Mouse (Mus musculus) hindbrain, embryonic 12.5 days (tissue): ENCODE results near the gene Vsig1. TPM values are rescaled to one million over a fixed set of nuclear protein-coding genes. Genes with fewer than 3 reads are reported as not detected.

Experiments used
- ATAC-seq: fragments of 200-750 bp; cut with Nextera tagmentation; 2 replicates; pipeline ENCODE4 v1.8.0; 2017; ENCODE audit warnings: moderate TSS enrichment; ENCODE audit not compliant: low FRiP score
- H3K27ac ChIP-seq: fragments of 300-500 bp; sonication (generic); 2 replicates; pipeline ENCODE4 v1.5.1; 2016; ENCODE audit warnings: mild to moderate bottlenecking
- H3K27me3 ChIP-seq: fragments of 300-500 bp; sonication (generic); 2 replicates; pipeline ENCODE4 v1.6.1; 2016; ENCODE audit warnings: mild to moderate bottlenecking
- H3K36me3 ChIP-seq: fragments of 300-500 bp; sonication (generic); 2 replicates; pipeline ENCODE4 v1.6.1; 2016; ENCODE audit warnings: mild to moderate bottlenecking
- H3K4me1 ChIP-seq: fragments of 300-500 bp; sonication (generic); 2 replicates; pipeline ENCODE4 v1.6.1; 2016
- H3K4me2 ChIP-seq: fragments of 300-500 bp; sonication (generic); replicated peaks from 2 replicates; pipeline ENCODE4 v1.6.1; 2016; ENCODE audit warnings: mild to moderate bottlenecking
- H3K4me3 ChIP-seq: fragments of 300-500 bp; sonication (generic); 2 replicates; pipeline ENCODE4 v1.5.1; 2016; ENCODE audit warnings: mild to moderate bottlenecking
- H3K9ac ChIP-seq: fragments of 300-500 bp; sonication (generic); 2 replicates; pipeline ENCODE4 v1.6.1; 2016; ENCODE audit warnings: mild to moderate bottlenecking, moderate library complexity
- H3K9me3 ChIP-seq: fragments of 300-500 bp; sonication (generic); replicated peaks from 2 replicates; pipeline ENCODE4 v1.6.1; 2016; ENCODE audit warnings: mild to moderate bottlenecking
- WGBS: fragments of 180-500 bp; shearing (Covaris S2); methylation state at CpG from one replicate; pipeline ENCODE4 v1.1.7; 2016; 5-methylcytosine and 5-hydroxymethylcytosine counted together
- polyA plus RNA-seq: library from polyadenylated mRNA; unstranded; fragments of >200 nt; fragmentation: Nextera tagmentation; extraction: Ambion mirVana; gene quantifications from 2 replicates; pipeline ENCODE4 v1.2.1, GENCODE M21; 2016

Gene Vsig1
- polyA plus RNA-seq: not detected in 2 replicates

- H3K9ac ChIP-seq: no peak within 1 kb of the TSS
- no peaks in the 10 kb centered on the region for H3K9me3 ChIP-seq
- H3K36me3 ChIP-seq: no peaks in the 10 kb centered on the region
- H3K4me1 ChIP-seq: no peaks in the 10 kb centered on the region
- no peak within 1 kb of the TSS for H3K4me3 ChIP-seq
- no peak for ATAC-seq
- H3K27me3 ChIP-seq: peaks cover 6% of the 10 kb centered on the region
- H3K27ac ChIP-seq: no peak within 1 kb of the TSS
- WGBS: 76% methylated on average over 7 of the region's 7 CpGs
- no peak within 1 kb of the TSS for H3K4me2 ChIP-seq
Observed at GRCm38 (mm10) chrX:140907360-140907759, at the start of gene Vsig1. Gene Vsig1, plus strand, starts transcription at chrX:140907608.

- H3K4me2 ChIP-seq: no peak overlapping the region
- H3K9ac ChIP-seq: no peak overlapping the region
- H3K4me3 ChIP-seq: no peak overlapping the region
- no peaks in the 10 kb centered on the region for H3K9me3 ChIP-seq
- WGBS: 89% methylated on average over 6 of the region's 6 CpGs
- no peaks in the 10 kb centered on the region for H3K4me1 ChIP-seq
- H3K27me3 ChIP-seq: peaks cover 8% of the 10 kb centered on the region; the same call in 1 of the 2 replicates
- no peak overlapping the region for H3K27ac ChIP-seq
- no peaks in the 10 kb centered on the region for H3K36me3 ChIP-seq
- no peak for ATAC-seq
Observed at GRCm38 (mm10) chrX:140862760-140863159, 44.6 kb upstream of the Vsig1 start.

GRCm38 (mm10) chrX:140863431-140863830 lies 44.0 kb upstream of the Vsig1 start:
- Histone ChIP-seq H3K36me3 (no peaks in the 10 kb centered on the region), H3K4me1 (no peaks in the 10 kb centered on the region), H3K9me3 (no peaks in the 10 kb centered on the region), H3K4me3 (no peak overlapping the region), H3K4me2 (no peak overlapping the region), H3K27ac (no peak overlapping the region), H3K9ac (no peak overlapping the region), H3K27me3 (peaks cover 12% of the 10 kb centered on the region)
- no peak for ATAC-seq
- WGBS: 88% methylated on average over 4 of the region's 4 CpGs

DNA sequence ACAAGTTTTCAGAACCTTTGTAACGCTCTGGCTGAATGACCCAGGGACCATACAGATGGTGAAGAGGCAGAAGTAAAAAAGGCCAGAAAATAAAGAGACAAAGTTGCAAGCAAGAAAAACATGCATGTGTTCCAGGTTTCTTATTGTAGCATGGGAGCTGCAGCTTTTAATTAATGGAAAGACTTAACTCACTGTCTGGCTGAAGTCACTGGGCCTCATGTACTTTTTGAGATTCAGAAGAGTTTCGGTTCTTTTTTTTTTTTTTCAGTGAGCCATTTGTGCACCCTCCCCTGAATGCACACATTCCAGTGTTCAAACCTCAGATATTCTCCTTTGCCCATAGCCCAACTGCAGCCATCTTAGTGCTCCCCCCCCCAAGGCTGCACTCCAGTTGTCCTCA lies 20.2 kb upstream of the Vsig1 start:
- H3K36me3 ChIP-seq: no peaks in the 10 kb centered on the region
- no peak overlapping the region for H3K9ac ChIP-seq
- H3K4me3 ChIP-seq: no peak overlapping the region
- 85% methylated on average over 2 of the region's 2 CpGs for WGBS
- H3K9me3 ChIP-seq: no peaks in the 10 kb centered on the region
- H3K27me3 ChIP-seq: peaks cover 34% of the 10 kb centered on the region
- H3K4me2 ChIP-seq: no peak overlapping the region
- H3K4me1 ChIP-seq: no peaks in the 10 kb centered on the region
- H3K27ac ChIP-seq: no peak overlapping the region
- no peak for ATAC-seq

DNA sequence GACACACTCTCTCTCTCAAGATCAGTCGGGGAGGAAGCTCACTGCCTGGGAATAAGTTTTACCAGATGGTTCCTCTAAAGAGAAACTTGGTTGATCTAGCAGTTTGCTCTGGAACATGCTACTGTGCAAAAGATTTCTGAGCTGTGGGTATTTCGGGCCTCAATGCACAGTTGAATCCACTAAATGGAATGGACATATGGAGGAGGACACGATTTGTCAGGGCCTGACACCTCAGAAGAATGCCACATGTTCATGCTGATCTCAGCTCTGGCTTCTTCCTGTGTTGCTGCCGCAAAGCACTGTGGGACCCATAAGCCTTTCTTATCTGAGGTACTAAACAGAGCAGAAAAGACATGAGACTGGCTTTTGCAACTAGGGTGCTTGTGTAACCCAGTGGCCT lies 15.6 kb upstream of the Vsig1 start:
- Histone ChIP-seq H3K4me2 (no peak overlapping the region), H3K9ac (no peak overlapping the region), H3K27ac (no peak overlapping the region), H3K27me3 (peaks cover 10% of the 10 kb centered on the region), H3K4me3 (no peak overlapping the region), H3K4me1 (no peaks in the 10 kb centered on the region), H3K36me3 (no peaks in the 10 kb centered on the region), H3K9me3 (no peaks in the 10 kb centered on the region)
- ATAC-seq: no peak
- WGBS: 85% methylated on average over 4 of the region's 4 CpGs

DNA sequence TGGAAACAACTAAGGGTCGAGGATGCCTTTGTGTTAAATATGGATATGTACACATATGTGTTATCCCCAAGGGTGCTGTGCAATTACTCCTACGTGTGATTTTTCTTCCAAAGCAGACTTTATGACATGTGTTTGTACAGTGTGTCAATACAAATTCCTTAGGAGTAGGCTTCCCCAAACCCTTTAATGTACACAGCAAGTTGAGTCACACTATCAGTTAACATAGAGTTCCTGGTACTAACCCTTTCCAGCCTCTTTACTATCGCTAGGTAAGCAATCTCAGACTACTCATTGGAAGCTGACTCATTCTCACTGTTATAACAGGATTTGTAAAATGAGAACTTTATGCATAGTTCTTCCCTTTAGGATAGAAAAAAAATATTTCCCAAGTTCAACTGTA lies 3.9 kb upstream of the Vsig1 start:
- Histone ChIP-seq H3K36me3 (no peaks in the 10 kb centered on the region), H3K9ac (no peak overlapping the region), H3K4me2 (no peak overlapping the region), H3K27me3 (peaks cover 6% of the 10 kb centered on the region; the same call in 1 of the 2 replicates), H3K4me3 (no peak overlapping the region), H3K27ac (no peak overlapping the region), H3K9me3 (no peaks in the 10 kb centered on the region), H3K4me1 (no peaks in the 10 kb centered on the region)
- no peak for ATAC-seq
- 88% methylated on average over 3 of the region's 3 CpGs for WGBS

DNA sequence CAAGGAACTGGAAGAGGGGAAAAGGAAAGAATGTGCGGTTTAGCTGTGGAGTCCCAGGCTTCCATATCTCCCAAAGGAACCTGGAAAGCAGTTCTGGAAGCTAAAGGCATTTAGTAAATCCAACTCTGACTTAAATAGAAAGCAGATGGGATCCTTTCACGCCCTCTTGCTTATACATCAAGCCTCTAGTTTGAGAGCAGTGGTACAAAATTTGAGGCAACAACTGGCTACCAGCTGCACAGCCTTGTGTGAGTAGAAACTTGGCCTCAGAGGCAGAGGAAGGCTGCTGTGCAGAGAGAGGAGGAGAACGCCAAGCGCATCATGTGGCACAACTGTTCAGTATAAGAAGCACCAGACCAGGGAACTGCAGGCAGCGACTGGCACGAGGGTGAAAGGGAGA lies 13.9 kb downstream of the Vsig1 start:
- Histone ChIP-seq H3K27me3 (peaks cover 56% of the 10 kb centered on the region), H3K9me3 (no peaks in the 10 kb centered on the region)

DNA sequence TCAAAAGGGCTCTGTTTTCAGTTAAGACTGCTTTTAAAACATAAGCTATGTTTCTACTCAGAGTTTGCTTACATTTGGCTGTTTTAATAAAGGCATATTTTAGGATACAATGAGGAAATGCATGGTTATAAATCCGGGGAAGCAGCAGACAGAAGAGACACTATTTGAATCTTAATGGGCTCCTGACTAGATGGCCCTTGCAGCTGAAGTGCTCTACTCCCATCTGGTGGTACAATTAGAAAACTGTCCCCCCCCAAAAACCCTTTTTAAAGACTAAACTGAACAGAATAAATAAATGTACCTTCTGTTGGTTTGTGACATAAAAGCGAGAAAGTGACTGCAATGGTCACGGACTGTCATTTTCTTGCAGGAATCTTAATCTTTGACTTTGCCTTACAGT lies 24.7 kb downstream of the Vsig1 start:
- Histone ChIP-seq H3K27ac (no peak overlapping the region), H3K4me2 (no peak overlapping the region), H3K27me3 (peaks cover 42% of the 10 kb centered on the region), H3K9me3 (no peaks in the 10 kb centered on the region), H3K36me3 (no peaks in the 10 kb centered on the region), H3K4me1 (no peaks in the 10 kb centered on the region), H3K9ac (no peak overlapping the region), H3K4me3 (no peak overlapping the region)
- ATAC-seq: no peak
- 64% methylated on average over 3 of the region's 3 CpGs for WGBS

More for the DNA sequence above, 13.9 kb downstream of the Vsig1 start:
- Histone ChIP-seq H3K4me2 (no peak overlapping the region), H3K4me3 (no peak overlapping the region), H3K27ac (no peak overlapping the region), H3K4me1 (no peaks in the 10 kb centered on the region), H3K36me3 (no peaks in the 10 kb centered on the region), H3K9ac (no peak overlapping the region)
- no peak for ATAC-seq
- 74% methylated on average over 6 of the region's 6 CpGs for WGBS

GRCm38 (mm10) chrX:140933263-140933662 lies 25.9 kb downstream of the Vsig1 start:
- H3K9me3 ChIP-seq: no peaks in the 10 kb centered on the region
- H3K9ac ChIP-seq: no peak overlapping the region
- no peaks in the 10 kb centered on the region for H3K4me1 ChIP-seq
- 77% methylated on average over 3 of the region's 3 CpGs for WGBS
- no peak overlapping the region for H3K4me3 ChIP-seq
- ATAC-seq: no peak
- H3K27ac ChIP-seq: no peak overlapping the region
- H3K4me2 ChIP-seq: no peak overlapping the region
- H3K36me3 ChIP-seq: no peaks in the 10 kb centered on the region
- H3K27me3 ChIP-seq: peaks cover 45% of the 10 kb centered on the region

GRCm38 (mm10) chrX:140936271-140936670 lies 28.9 kb downstream of the Vsig1 start:
- no peak overlapping the region for H3K27ac ChIP-seq
- H3K36me3 ChIP-seq: no peaks in the 10 kb centered on the region
- no peak overlapping the region for H3K4me2 ChIP-seq
- peaks cover 42% of the 10 kb centered on the region for H3K27me3 ChIP-seq
- H3K9me3 ChIP-seq: no peaks in the 10 kb centered on the region
- H3K9ac ChIP-seq: no peak overlapping the region
- no peak for ATAC-seq
- no peak overlapping the region for H3K4me3 ChIP-seq
- WGBS: 76% methylated on average over 5 of the region's 5 CpGs
- H3K4me1 ChIP-seq: no peaks in the 10 kb centered on the region

DNA sequence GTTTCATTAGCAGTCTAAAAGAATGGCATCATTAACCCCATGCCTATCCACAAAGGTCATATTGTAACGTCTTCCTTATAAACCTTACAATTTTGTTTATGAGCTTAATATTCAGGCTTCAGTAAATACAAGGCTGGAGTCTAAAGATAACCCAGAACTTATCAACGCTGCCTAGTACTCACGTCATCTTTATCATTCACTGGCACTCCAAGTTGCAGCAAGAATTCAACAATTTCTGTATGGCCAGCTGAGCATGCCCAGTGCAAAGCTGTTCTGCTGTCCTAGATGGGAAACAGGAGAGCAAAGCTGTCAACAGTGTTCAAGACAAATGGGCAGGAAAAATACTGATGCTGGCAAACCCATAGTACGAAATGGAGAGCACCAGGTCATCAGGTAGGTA lies 46.2 kb downstream of the Vsig1 start:
- Histone ChIP-seq H3K9me3 (no peaks in the 10 kb centered on the region), H3K27me3 (peaks cover 35% of the 10 kb centered on the region), H3K27ac (no peak overlapping the region), H3K4me3 (no peak overlapping the region), H3K9ac (no peak overlapping the region), H3K4me1 (no peaks in the 10 kb centered on the region), H3K36me3 (0 out of 2 replicates have a peak, but pooled peaks cover 3% of the 10 kb centered on the region), H3K4me2 (no peak overlapping the region)
- 92% methylated on average over 4 of the region's 4 CpGs for WGBS
- no peak for ATAC-seq

GRCm38 (mm10) chrX:140956272-140956940 lies 49.0 kb downstream of the Vsig1 start, which contains the start of the genes Psmd10 and Atg4a:
Gene Psmd10, minus strand, starts transcription at chrX:140956728.
Gene Atg4a, plus strand, starts transcription at chrX:140956907.
- Histone ChIP-seq H3K9ac (peak within 1 kb of the TSS; percentile 43), H3K9me3 (no peaks in the 10 kb centered on the region), H3K4me3 (peak within 1 kb of the TSS; percentile 46), H3K36me3 (0 out of 2 replicates have a peak, but pooled peaks cover 3% of the 10 kb centered on the region), H3K27me3 (peaks cover 31% of the 10 kb centered on the region), H3K4me1 (no peaks in the 10 kb centered on the region), H3K27ac (no peak within 1 kb of the TSS), H3K4me2 (peak within 1 kb of the TSS; percentile 54)
- peak; percentile 99 for ATAC-seq
- 21% methylated on average over 23 of the region's 23 CpGs for WGBS

GRCm38 (mm10) chrX:140956959-140957358 lies 49.6 kb downstream of the Vsig1 start:
- peak; percentile 84 for ATAC-seq
- Histone ChIP-seq H3K4me3 (peak overlapping the region; percentile 46), H3K4me1 (no peaks in the 10 kb centered on the region), H3K36me3 (0 out of 2 replicates have a peak, but pooled peaks cover 3% of the 10 kb centered on the region), H3K27me3 (peaks cover 31% of the 10 kb centered on the region), H3K4me2 (peak overlapping the region; percentile 54), H3K27ac (no peak overlapping the region), H3K9me3 (no peaks in the 10 kb centered on the region), H3K9ac (peak overlapping the region; percentile 13; the same call in 1 of the 2 replicates)
- WGBS: 21% methylated on average over 5 of the region's 5 CpGs
